Mouse (Mus musculus) G1E (cell line): ENCODE data around the gene Dcaf17. TPM values are rescaled to one million over a fixed set of nuclear protein-coding genes. Genes with fewer than 3 reads are reported as not detected.

Experiments
- ATAC-seq: 2 replicates; pipeline ENCODE4 v1.8.0; 2016; ENCODE audit warnings: mild to moderate bottlenecking; ENCODE audit not compliant: insufficient number of reproducible peaks, poor library complexity, low FRiP score, severe bottlenecking; ENCODE audit errors: extremely low read depth
- DNase-seq: peaks from one replicate; pipeline ENCODE4 v3.0.0; 2012; ENCODE audit warnings: low spot score
- H3K27me3 ChIP-seq: 2 replicates; pipeline ENCODE4 v1.6.1; 2012; ENCODE audit warnings: mild to moderate bottlenecking, low read length, inconsistent platforms; ENCODE audit not compliant: insufficient read depth
- H3K36me3 ChIP-seq: replicated peaks from 2 replicates; pipeline ENCODE3; 2012; ENCODE audit warnings: mild to moderate bottlenecking, inconsistent platforms
- H3K4me1 ChIP-seq: 2 replicates; pipeline ENCODE4 v1.6.1; 2012; ENCODE audit warnings: low read depth, low read length, inconsistent platforms, mixed read lengths; ENCODE audit not compliant: insufficient read depth
- H3K4me3 ChIP-seq: 2 replicates; pipeline ENCODE4 v1.5.1; 2012; ENCODE audit warnings: low read depth, mild to moderate bottlenecking, inconsistent platforms, low read length, moderate library complexity, mixed read lengths
- H3K9me3 ChIP-seq: replicated peaks from 2 replicates; pipeline ENCODE4 v1.6.1; 2012; ENCODE audit warnings: inconsistent platforms
- CTCF ChIP-seq: IDR thresholded peaks from 2 replicates; pipeline ENCODE4 v1.5.1; 2012; ENCODE audit warnings: low read depth, low read length, inconsistent platforms, mixed read lengths
- GATA1 ChIP-seq: IDR thresholded peaks from 2 replicates; pipeline ENCODE4 v1.6.1; 2012; ENCODE audit warnings: borderline replicate concordance, low read length, inconsistent platforms, mixed read lengths
- GATA2 ChIP-seq: IDR thresholded peaks from 2 replicates; pipeline ENCODE4 v1.6.1; 2012; ENCODE audit warnings: low read depth, low read length, inconsistent platforms, borderline replicate concordance
- POLR2AphosphoS5 ChIP-seq: IDR thresholded peaks from 2 replicates; pipeline ENCODE4 v1.6.1; 2012; ENCODE audit warnings: low read depth, low read length, inconsistent platforms; ENCODE audit not compliant: insufficient replicate concordance
- TAL1 ChIP-seq: conservative IDR thresholded peaks from 2 replicates; pipeline ENCODE4 v1.6.1; 2012; ENCODE audit warnings: low read depth, low read length, inconsistent platforms, mixed read lengths
- polyA plus RNA-seq: library from polyadenylated mRNA; stranded (reverse); fragments of >175 nt; gene quantifications from 2 replicates; pipeline ENCODE4 v1.2.3, GENCODE M21; 2012
- total RNA-seq, 2 experiments: library from RNA; stranded (forward) in 1 of 2; stranded (reverse) in 1 of 2; fragments of 200-1000 nt in 1 of 2; fragments of >200 nt in 1 of 2; fragmentation: Nextera tagmentation in 1 of 2; gene quantifications; 2 replicates each; pipeline ENCODE4 v1.2.3; 2014 to 2017

Dcaf17 gene
- total RNA-seq (2014; fragmentation: Nextera tagmentation), result 25.7 and 26.6 TPM in 2 replicates
- 24.1 and 25.8 TPM in 2 replicates for total RNA-seq (2017)
- polyA plus RNA-seq, result 5.1 and 6.0 TPM in 2 replicates

DNA sequence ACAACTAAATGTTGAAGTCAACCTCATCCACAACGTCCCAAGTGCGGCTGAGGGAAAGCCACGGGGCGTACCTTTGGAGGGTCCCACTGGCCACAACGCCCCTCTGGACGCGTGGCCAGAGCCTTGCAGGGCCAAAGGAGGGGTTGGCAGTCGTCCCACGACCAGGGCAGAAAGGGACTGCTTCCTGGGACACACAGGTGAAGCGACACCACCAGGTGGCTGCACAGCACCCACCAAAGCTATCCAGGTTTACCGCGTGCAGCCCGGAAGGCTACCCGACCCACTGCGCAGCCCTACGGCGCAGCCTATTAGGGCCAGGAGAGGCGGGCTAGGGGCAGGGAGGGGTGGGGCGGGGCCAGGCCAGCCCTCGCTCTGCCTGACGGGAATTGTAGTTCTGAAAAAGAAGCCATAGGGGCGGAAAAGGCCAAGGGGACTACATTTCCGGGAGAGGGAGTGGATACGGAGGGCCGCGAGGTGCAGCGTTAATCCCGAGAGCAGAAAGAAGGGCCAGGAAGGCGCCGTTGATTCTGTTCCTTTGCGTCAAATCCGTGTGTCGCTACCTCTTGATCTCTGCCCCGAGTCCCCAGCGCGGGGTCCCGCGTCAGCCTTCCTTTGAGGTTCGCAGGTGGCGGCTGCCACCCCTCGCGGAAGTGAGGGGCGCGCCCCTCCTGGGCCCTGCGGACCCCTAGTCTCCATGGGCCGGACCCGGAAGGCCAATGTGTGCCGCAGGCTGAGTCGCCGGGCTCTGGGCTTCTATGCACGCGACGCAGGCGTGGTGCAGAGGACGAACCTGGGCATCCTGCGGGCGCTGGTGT is at the start of gene Dcaf17, which contains the start of gene Mettl8:
Dcaf17 (plus strand) TSS at position 29 of the 815 bp plus-strand sequence.
Mettl8 (minus strand) TSS at position 284 of the 815 bp plus-strand sequence.
- Histone ChIP-seq H3K4me1 (peaks cover 16% of the 10 kb centered on the region), H3K4me3 (peak within 1 kb of the TSS; percentile 97), H3K27me3 (no peaks in the 10 kb centered on the region), H3K9me3 (no peaks in the 10 kb centered on the region), H3K36me3 (peaks cover 47% of the 10 kb centered on the region)
- TF ChIP-seq POLR2AphosphoS5, result no peak
- ATAC-seq, result peak; percentile 90
- DNase-seq, result peak; percentile 94

GRCm38 (mm10) chr2:71011816-71012215 is 43.3 kb upstream of the Dcaf17 start:
- H3K4me1 ChIP-seq, result no peaks in the 10 kb centered on the region
- H3K9me3 ChIP-seq, result no peaks in the 10 kb centered on the region
- no peaks in the 10 kb centered on the region for H3K27me3 ChIP-seq
- peaks cover 53% of the 10 kb centered on the region for H3K36me3 ChIP-seq
- ATAC-seq (no peak), DNase-seq (no peak)
- H3K4me3 ChIP-seq, result no peak overlapping the region
- TF ChIP-seq CTCF (no peak), GATA1 (no peak), TAL1 (no peak), POLR2AphosphoS5 (no peak), GATA2 (no peak)

- Histone ChIP-seq H3K4me1 (no peaks in the 10 kb centered on the region), H3K36me3 (peaks cover 56% of the 10 kb centered on the region), H3K27me3 (no peaks in the 10 kb centered on the region), H3K4me3 (no peak overlapping the region), H3K9me3 (no peaks in the 10 kb centered on the region)
- TF ChIP-seq TAL1 (no peak), CTCF (no peak), GATA1 (no peak), POLR2AphosphoS5 (no peak), GATA2 (no peak)
- no peak for ATAC-seq
- DNase-seq, result no peak
Observed at GRCm38 (mm10) chr2:71013521-71013920, 41.6 kb upstream of the Dcaf17 start.

GRCm38 (mm10) chr2:71019277-71019676 is 35.9 kb upstream of the Dcaf17 start:
- TF ChIP-seq CTCF (no peak), POLR2AphosphoS5 (no peak), GATA1 (no peak), GATA2 (no peak), TAL1 (no peak)
- DNase-seq, result no peak

GRCm38 (mm10) chr2:71019704-71020375 is 35.3 kb upstream of the Dcaf17 start:
- H3K36me3 ChIP-seq, result peaks cover 50% of the 10 kb centered on the region
- 0 out of 2 replicates have a peak, but pooled peaks cover 2% of the 10 kb centered on the region for H3K4me1 ChIP-seq
- ATAC-seq (no peak), DNase-seq (no peak)
- no peak overlapping the region for H3K4me3 ChIP-seq
- TF ChIP-seq CTCF (no peak), GATA1 (no peak), GATA2 (no peak), TAL1 (no peak), POLR2AphosphoS5 (no peak)
- H3K27me3 ChIP-seq, result no peaks in the 10 kb centered on the region
- H3K9me3 ChIP-seq, result no peaks in the 10 kb centered on the region

More at GRCm38 (mm10) chr2:71019277-71019676, 35.9 kb upstream of the Dcaf17 start:
- no peaks in the 10 kb centered on the region for H3K27me3 ChIP-seq
- peaks cover 55% of the 10 kb centered on the region for H3K36me3 ChIP-seq
- no peak overlapping the region for H3K4me3 ChIP-seq
- 0 out of 2 replicates have a peak, but pooled peaks cover 2% of the 10 kb centered on the region for H3K4me1 ChIP-seq
- no peak for ATAC-seq
- H3K9me3 ChIP-seq, result no peaks in the 10 kb centered on the region

DNA sequence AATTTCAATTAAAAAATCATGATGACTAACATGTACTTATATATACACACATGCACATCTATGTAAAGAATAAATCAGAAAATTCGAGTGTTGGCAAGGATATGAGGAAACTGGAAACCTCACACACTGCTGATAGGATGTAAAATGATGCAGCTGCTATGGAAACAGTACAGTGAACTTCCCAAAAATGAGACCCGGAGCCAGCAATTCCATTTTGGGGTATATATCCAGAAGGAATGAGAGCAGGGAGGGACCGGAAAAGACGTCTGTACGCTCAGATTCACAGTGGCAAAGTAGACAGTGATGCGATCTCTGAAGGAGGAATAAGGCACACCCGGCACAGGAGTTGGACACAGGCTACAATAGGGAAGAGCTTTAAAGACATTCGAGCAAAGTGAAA is 34.5 kb upstream of the Dcaf17 start:
- Histone ChIP-seq H3K9me3 (no peaks in the 10 kb centered on the region), H3K4me3 (no peak overlapping the region), H3K4me1 (0 out of 2 replicates have a peak, but pooled peaks cover 2% of the 10 kb centered on the region), H3K27me3 (no peaks in the 10 kb centered on the region), H3K36me3 (peaks cover 47% of the 10 kb centered on the region)
- DNase-seq (no peak), ATAC-seq (no peak)
- TF ChIP-seq GATA2 (no peak), GATA1 (no peak), POLR2AphosphoS5 (no peak), TAL1 (no peak), CTCF (no peak)
